Mouse (Mus musculus) v-Abl transformed pro-B cells (cell line): ENCODE measurements at regions not wholly inside any gene's neighbourhood (a gene's known extent, or its start where the extent isn't known, plus 50 kb on each side); places are given as distances from the start of the nearest gene placed in this dataset.

Experiments used
- in situ Hi-C, 2 experiments: fragments of 400-800 bp; cut with MboI; formaldehyde crosslinking; loops; one replicate each; pipeline ENCODE4 v1.15.1; 2025; ENCODE audit not compliant: unreplicated experiment in 2 of 2

- in situ Hi-C loops: loop anchor here in 1 of 2 experiments (25.0 kb wide), 1 partner anchor 795 kb away; no protein-coding TSS in a partner anchor
These were observed 151.9 kb upstream of the Zmiz1 start for GRCm38 (mm10) chr14:25306961-25307654.

- in situ Hi-C loops: loop anchor here in 1 of 2 experiments (25.0 kb wide), 1 partner anchor 796 kb away; no protein-coding TSS in a partner anchor
These were observed 150.9 kb upstream of the Zmiz1 start for GRCm38 (mm10) chr14:25308051-25308450.

- in situ Hi-C loops: loop anchor here in 1 of 2 experiments (25.0 kb wide), 1 partner anchor 798 kb away; no protein-coding TSS in a partner anchor
These were observed 148.3 kb upstream of the Zmiz1 start for GRCm38 (mm10) chr14:25310671-25311151.

DNA sequence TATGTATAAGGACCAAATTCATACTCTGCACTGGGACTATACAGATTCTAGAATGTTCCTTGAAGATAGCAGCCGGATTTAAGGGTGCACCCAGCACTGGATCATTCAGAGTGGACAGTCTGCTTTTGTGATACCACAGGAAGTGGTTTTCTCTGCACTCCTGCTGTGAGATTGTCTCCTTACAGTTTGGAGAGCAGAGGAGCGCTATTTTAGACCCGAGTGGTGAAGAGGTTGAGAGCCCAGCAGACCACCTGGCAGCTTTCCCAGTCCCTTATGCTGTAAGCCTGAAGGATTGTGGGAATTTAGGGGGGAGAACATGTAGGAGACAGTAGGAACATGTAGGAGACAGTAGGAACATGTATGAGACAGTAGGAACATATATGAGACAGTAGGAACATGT lies 147.5 kb upstream of the Zmiz1 start:
- in situ Hi-C loops: loop anchor here in 1 of 2 experiments (25.0 kb wide), 1 partner anchor 799 kb away; no protein-coding TSS in a partner anchor

- in situ Hi-C loops: loop anchor here in 1 of 2 experiments (25.0 kb wide), 1 partner anchor 800 kb away; no protein-coding TSS in a partner anchor
These were observed 146.8 kb upstream of the Zmiz1 start for GRCm38 (mm10) chr14:25312135-25312534.

DNA sequence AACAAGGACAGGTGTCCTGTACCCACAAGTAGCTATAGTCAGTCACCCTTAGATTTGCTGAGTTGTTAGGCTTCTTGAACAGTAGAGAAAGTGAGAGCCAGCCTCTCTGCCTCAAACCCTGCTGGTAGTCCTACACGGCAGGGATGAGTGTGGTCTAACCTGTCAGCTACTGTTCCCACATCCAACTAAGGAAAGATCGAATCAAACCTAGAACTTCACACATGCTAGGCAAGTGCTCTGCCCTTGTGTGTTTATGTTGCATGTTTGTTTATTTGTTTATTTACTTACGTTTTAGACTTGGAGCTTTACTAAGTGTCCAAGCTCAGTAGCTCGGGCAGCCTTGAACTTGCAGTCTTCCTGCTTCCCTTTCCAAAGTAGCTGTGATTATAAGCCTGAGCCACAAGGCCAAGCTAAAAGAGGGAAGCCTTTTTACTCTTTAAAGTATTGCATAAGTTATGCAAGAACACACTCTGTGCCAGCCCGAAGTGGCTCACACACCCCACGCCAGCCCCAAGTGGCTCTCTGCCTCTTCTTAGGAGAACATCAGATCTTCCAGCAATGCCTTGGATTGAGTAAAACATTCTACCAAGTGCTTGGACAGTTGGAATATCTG lies 146.1 kb upstream of the Zmiz1 start:
- in situ Hi-C loops: loop anchor here in 1 of 2 experiments (25.0 kb wide), 1 partner anchor 801 kb away; no protein-coding TSS in a partner anchor

GRCm38 (mm10) chr14:25313693-25314240 lies 145.2 kb upstream of the Zmiz1 start:
- in situ Hi-C loops: loop anchor here in 1 of 2 experiments (25.0 kb wide), 1 partner anchor 801 kb away; no protein-coding TSS in a partner anchor

DNA sequence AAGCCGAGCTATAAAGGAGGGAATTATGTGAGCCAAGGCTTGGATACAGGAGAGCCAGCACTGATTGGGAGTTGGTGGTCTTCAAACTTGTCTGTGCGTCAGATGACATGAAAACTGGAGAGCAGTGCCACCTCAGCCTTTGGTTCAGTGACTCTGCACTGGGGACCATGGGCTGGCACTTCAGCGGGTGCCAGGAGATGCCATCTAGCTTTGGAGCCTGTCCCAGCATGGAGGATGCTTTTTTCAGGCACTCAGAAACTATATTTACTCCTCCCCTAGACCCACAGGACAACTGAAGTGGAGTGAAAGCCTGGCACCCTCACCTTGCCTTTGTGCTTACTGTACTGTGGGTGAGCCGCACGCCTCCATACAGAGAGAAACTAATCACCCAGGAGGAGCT lies 142.5 kb upstream of the Zmiz1 start:
- in situ Hi-C loops: loop anchor here in 1 of 2 experiments (25.0 kb wide), 1 partner anchor 804 kb away; no protein-coding TSS in a partner anchor

GRCm38 (mm10) chr14:25317680-25318471 lies 141.1 kb upstream of the Zmiz1 start:
- in situ Hi-C loops: loop anchor here in 1 of 2 experiments (25.0 kb wide), 1 partner anchor 806 kb away; no protein-coding TSS in a partner anchor

- in situ Hi-C loops: loop anchor here in 1 of 2 experiments (25.0 kb wide), 1 partner anchor 807 kb away; no protein-coding TSS in a partner anchor
These were observed 140.1 kb upstream of the Zmiz1 start for GRCm38 (mm10) chr14:25318909-25319308.

- in situ Hi-C loops: loop anchor here (10.0 to 25.0 kb wide), 2 partner anchors 808 to 815 kb away; no protein-coding TSS in a partner anchor
These were observed 138.8 kb upstream of the Zmiz1 start for GRCm38 (mm10) chr14:25320141-25320540.

DNA sequence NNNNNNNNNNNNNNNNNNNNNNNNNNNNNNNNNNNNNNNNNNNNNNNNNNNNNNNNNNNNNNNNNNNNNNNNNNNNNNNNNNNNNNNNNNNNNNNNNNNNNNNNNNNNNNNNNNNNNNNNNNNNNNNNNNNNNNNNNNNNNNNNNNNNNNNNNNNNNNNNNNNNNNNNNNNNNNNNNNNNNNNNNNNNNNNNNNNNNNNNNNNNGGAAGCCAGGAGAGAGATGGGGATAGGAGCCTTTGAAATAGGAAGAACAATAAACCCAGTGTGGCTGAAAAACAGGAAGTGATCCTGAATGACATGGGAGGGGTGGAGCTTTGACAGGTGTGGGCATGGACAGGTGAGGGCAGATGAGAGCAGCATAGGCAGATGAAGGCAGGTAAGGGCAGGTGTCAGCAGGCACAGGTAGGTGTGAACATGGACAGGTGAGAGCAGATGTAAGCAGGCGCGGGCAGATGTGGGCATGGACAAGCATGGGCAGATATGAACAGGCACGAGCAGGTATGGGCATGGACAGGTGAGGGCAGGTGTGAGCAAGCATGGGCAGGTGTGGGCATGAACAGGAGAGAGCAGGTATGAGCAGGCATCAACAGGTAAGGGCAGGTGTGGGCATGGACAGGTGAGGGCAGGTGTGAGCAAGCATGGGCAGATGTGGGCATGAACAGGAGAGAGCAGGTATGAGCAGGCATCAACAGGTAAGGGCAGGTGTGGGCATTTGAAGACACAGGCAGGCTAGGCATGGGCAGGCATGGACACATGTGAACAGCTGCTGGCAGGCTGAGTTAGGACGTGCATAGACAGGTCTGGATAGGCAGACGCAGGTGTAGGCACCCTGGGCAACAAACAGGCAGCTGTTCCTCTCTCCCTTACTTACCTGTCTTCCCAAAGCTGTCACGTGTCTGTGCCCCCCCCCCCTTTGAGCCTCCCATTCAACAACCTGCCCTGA lies 135.2 kb upstream of the Zmiz1 start:
- in situ Hi-C loops: loop anchor here (10.0 to 25.0 kb wide), 2 partner anchors 812 to 819 kb away; no protein-coding TSS in a partner anchor

DNA sequence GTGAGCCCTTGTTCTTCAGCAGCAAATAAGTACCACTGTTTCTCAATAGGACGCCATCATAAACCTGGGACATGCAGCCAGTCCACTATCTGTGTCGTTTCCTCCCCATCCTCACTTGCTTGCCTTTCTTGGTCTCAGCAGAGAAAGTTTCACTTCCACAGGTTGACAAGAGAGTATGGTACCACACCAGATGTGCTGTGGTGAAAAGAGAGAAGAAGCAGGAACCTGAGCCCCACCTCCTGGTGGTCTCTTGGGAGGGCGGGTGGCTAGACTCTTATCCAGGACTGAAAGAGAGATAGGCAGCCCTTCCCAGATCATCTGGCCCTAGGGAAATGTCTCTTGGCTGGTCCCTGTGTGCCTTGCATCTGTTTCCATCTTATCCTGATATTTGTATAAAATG lies 133.1 kb upstream of the Zmiz1 start:
- in situ Hi-C loops: loop anchor here (5.0 to 10.0 kb wide), 4 partner anchors 131 to 821 kb away; partner anchors contain the start of gene Zmiz1 (in 1 of the 2)

DNA sequence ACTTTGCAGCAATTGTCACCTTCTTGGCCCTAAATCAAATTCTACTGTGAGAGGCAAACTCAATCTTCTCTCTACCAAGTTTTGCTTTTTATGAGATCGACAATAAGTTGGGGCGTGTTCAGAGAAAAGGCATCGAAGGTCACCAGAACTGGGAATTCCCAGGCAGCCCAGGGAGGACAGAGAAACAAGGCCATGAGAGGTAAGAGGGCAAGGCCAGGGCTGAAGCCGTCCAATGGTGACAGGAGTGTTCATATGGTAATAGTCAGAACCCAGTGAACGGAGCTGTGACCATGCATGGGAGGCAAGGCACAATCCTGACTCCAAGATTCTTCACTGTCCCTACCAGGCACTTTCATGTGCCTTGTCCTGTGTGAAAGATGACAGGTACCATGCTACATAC lies 130.8 kb upstream of the Zmiz1 start:
- in situ Hi-C loops: loop anchor here (5.0 to 10.0 kb wide), 4 partner anchors 129 to 823 kb away; partner anchors contain the start of gene Zmiz1 (in 1 of the 2)

DNA sequence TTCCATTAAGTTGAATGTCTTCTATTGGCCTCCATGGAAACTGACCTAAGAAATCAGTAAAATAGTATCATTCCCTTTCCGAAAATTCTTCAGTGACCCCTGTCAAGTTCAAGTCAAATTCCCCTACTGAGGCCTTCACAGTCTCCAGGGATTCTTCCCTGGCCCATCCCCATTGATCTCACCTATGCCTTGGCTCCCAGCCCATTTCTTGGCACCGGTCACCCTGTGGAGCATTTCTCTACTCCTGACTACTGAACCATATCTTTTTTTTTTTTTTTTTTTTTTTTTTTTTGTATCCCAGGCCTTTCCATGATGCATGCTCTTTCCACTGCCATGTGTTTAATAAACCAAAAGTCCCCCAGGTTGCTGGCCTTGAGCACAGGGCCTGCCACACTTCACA lies 124.8 kb upstream of the Zmiz1 start:
- in situ Hi-C loops: no loop called here

GRCm38 (mm10) chr14:25336875-25337274 lies 122.1 kb upstream of the Zmiz1 start:
- in situ Hi-C loops: no loop called here

DNA sequence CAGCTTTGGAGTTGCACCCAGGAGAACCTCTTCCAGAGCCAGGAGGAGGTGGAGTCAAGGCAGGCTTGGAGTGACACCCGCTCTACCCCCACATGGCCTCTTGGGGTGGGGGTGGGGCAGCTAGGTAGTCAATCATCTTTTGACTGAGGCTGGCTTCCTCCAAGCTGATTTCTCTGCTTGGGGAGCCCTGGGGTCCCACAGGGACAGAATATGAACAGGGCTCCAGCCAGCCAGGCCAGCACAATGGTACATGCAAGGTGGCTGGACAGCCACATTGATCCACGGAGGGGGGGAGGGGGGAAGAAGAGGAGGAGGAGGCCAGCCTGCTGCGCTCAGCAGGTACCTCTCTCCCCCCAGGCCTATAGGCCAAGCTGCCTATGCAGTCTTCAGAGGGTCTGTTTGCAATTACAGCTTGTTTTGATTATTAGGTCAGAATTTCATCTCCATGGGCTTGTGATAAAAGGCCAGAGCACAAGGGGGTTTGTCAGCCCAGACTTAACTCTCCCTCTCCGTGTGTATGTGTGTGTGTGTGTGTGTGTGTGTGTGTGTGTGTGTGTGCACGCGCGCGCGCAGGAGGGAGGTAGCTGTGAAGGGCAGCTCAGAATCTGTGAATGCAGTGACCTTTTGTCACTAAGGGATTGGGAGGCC lies 120.5 kb upstream of the Zmiz1 start:
- in situ Hi-C loops: no loop called here

DNA sequence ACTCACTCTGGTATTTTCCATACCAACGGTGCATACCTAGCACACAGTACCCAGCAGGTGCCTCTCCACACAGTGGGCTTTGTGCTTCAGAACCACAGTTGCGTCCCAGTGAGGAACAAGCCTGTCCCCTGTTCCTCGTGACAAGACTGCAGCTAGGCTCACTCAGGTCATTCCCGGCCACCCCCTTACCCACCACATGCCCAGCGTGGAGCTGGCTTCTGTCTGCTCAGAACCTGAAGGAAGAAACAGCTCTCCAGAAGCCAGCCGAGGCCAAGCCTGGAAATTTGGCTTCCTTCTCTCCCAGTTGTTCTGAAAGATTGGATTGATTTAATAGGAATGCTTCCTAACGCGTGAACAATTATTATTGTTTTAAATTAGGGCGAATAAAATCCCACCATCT lies 118.1 kb upstream of the Zmiz1 start:
- in situ Hi-C loops: no loop called here
